In the genomic region with DNA sequence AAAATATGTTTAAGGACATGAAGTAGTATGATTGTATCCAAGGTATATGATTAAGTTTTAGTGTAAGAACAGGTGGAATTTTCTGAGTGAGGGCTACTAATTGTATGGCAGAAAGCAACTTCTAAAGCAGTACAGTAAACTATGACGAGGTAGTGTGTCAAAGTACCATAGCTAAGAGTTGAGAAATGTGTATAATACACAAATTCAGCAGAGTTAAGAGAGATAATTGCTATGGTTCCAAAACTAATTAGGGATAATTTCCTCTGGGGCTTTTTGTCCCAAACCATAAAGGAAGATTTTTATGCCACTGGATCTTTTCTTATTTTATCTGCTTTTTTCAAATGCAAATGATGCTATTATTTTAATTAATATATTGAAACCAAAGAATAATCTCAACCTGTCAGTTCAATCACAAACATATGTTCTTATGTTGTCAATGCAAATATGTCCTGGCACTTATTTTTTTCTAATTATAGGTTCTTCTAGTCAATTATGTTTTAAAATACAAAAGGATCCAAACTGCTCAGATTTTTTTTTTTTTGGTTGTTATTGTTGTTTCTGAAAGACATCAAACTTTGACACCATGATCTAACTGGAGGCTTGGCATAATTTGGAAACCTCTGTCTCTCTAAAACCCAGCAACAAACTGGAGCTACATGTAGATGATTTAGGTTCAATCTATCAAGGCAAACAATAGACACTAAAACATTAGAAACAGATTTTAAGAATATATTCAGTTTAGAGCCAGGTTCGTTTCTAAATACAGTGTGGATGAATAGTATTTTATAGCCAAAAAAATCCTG, we compare ENCODE assay signal across 27 mouse cellular contexts.
DNase-seq lines count a peak whose midpoint lies in the region; ATAC-seq lines count a peak whose summit lies in the region.
"Had no signal": no experiment of that assay in that cellular context is flagged by ENCODE, and none has a peak within 500 bp of the region (broad histone marks: within the 10 kb centered on the region; RNA-seq: fewer than 3 reads in every experiment).

No protein-coding gene starts in this region.

- no peaks in the 10 kb centered on the region for H3K9me3 ChIP-seq in forebrain, embryonic 13.5 days (replicated peaks)
- no peaks in the 10 kb centered on the region for H3K9me3 ChIP-seq in forebrain, embryonic 12.5 days
- no peaks in the 10 kb centered on the region for H3K9me3 ChIP-seq in hindbrain, embryonic 14.5 days (ENCODE audit: control insufficient read depth, low read length)
- no peaks in the 10 kb centered on the region for H3K9me3 ChIP-seq in hindbrain, embryonic 10.5 days
- H3K9me3 ChIP-seq in forebrain, embryonic 16.5 days (ENCODE audit: control insufficient read depth, low read length), result no peaks in the 10 kb centered on the region
- H3K9me3 ChIP-seq in kidney, embryonic 14.5 days (ENCODE audit: control insufficient read depth, low read length), result no peaks in the 10 kb centered on the region
- H3K9me3 ChIP-seq: embryonic facial prominence, embryonic 12.5 days; embryonic facial prominence, embryonic 15.5 days; heart, embryonic 10.5 days; heart, embryonic 13.5 days; hindbrain, embryonic 12.5 days; intestine, embryonic 15.5 days had no signal

- no peaks in the 10 kb centered on the region for H3K4me1 ChIP-seq in forebrain, embryonic 13.5 days
- H3K4me1 ChIP-seq in forebrain, embryonic 12.5 days, result no peaks in the 10 kb centered on the region
- no peaks in the 10 kb centered on the region for H3K4me1 ChIP-seq in hindbrain, embryonic 14.5 days (replicated peaks; ENCODE audit: control insufficient read depth, insufficient read depth, low read length)
- H3K4me1 ChIP-seq in hindbrain, embryonic 10.5 days (replicated peaks), result no peaks in the 10 kb centered on the region
- no peaks in the 10 kb centered on the region for H3K4me1 ChIP-seq in forebrain, embryonic 16.5 days (replicated peaks; ENCODE audit: control insufficient read depth, insufficient read depth, low read length)
- no peaks in the 10 kb centered on the region for H3K4me1 ChIP-seq in kidney, embryonic 14.5 days (ENCODE audit: control insufficient read depth, insufficient read depth, low read length)
- H3K4me1 ChIP-seq: embryonic facial prominence, embryonic 12.5 days; embryonic facial prominence, embryonic 15.5 days; heart, embryonic 10.5 days; heart, embryonic 13.5 days; hindbrain, embryonic 12.5 days; intestine, embryonic 15.5 days had no signal

- H3K27me3 ChIP-seq in forebrain, embryonic 13.5 days, result no peaks in the 10 kb centered on the region
- H3K27me3 ChIP-seq in forebrain, embryonic 12.5 days, result no peaks in the 10 kb centered on the region
- H3K27me3 ChIP-seq in hindbrain, embryonic 14.5 days (ENCODE audit: control insufficient read depth, insufficient read depth, low read length), result no peaks in the 10 kb centered on the region
- no peaks in the 10 kb centered on the region for H3K27me3 ChIP-seq in hindbrain, embryonic 10.5 days (ENCODE audit: insufficient read depth, poor library complexity, severe bottlenecking)
- no peaks in the 10 kb centered on the region for H3K27me3 ChIP-seq in forebrain, embryonic 16.5 days (replicated peaks; ENCODE audit: control insufficient read depth, insufficient read depth, low read length)
- H3K27me3 ChIP-seq in kidney, embryonic 14.5 days (ENCODE audit: control insufficient read depth, insufficient read depth, low read length), result no peaks in the 10 kb centered on the region
- H3K27me3 ChIP-seq: embryonic facial prominence, embryonic 12.5 days; embryonic facial prominence, embryonic 15.5 days; heart, embryonic 13.5 days; hindbrain, embryonic 12.5 days; intestine, embryonic 15.5 days had no signal

- no peak overlapping the region for H3K4me3 ChIP-seq in forebrain, embryonic 13.5 days
- H3K4me3 ChIP-seq in forebrain, embryonic 12.5 days (replicated peaks), result no peak overlapping the region
- H3K4me3 ChIP-seq in hindbrain, embryonic 14.5 days (replicated peaks; ENCODE audit: low read length), result no peak overlapping the region
- H3K4me3 ChIP-seq in hindbrain, embryonic 10.5 days, result no peak overlapping the region
- no peak overlapping the region for H3K4me3 ChIP-seq in forebrain, embryonic 16.5 days (replicated peaks; ENCODE audit: low read length)
- no peak overlapping the region for H3K4me3 ChIP-seq in kidney, embryonic 14.5 days (ENCODE audit: low read length)
- H3K4me3 ChIP-seq: embryonic facial prominence, embryonic 12.5 days; embryonic facial prominence, embryonic 15.5 days; gastrocnemius, adult 2 months; heart, adult 2 months; heart, embryonic 10.5 days; heart, embryonic 13.5 days; hindbrain, embryonic 12.5 days; intestine, embryonic 15.5 days had no signal

- WGBS in forebrain, embryonic 13.5 days, result 59% methylated on average over 2 of the region's 2 CpGs
- WGBS in forebrain, embryonic 12.5 days, result 66% methylated on average over 2 of the region's 2 CpGs
- WGBS in hindbrain, embryonic 14.5 days, result 69% methylated on average over 2 of the region's 2 CpGs
- 76% methylated on average over 2 of the region's 2 CpGs for WGBS in hindbrain, embryonic 10.5 days
- 34% methylated on average over 2 of the region's 2 CpGs for WGBS in forebrain, embryonic 16.5 days
- whole genome bisulfite sequencing in kidney, embryonic 14.5 days, result 88% methylated on average over 2 of the region's 2 CpGs

- DNase-seq in hindbrain, embryonic 14.5 days (ENCODE audit: low spot score), result peak; percentile 20
- no peak for DNase-seq in hindbrain, embryonic 10.5 days (ENCODE audit: low spot score)
- DNase-seq: adrenal gland, adult 8-10 months; adrenal gland, postnatal 25 days; cerebellum, adult 11 months; cerebellum, adult 2 months; cerebellum, adult 9-11 months; cerebellum, postnatal 25 days; gastrocnemius, adult 2 months; gastrocnemius, postnatal 25 days; heart, adult 2 months; heart, postnatal 14 days; heart, postnatal 4 days; kidney, adult 11 months; kidney, adult 8-10 months had no signal

- ATAC-seq in forebrain, embryonic 13.5 days, result peak; percentile 78
- no peak; the same call in 1 of the 2 replicates for ATAC-seq in forebrain, embryonic 12.5 days (ENCODE audit: low FRiP score)
- ATAC-seq in hindbrain, embryonic 14.5 days (ENCODE audit: low FRiP score), result no peak
- peak; percentile 85 for ATAC-seq in forebrain, embryonic 16.5 days
- no peak for ATAC-seq in kidney, embryonic 14.5 days (ENCODE audit: low FRiP score, low TSS enrichment)
- ATAC-seq: activated CD4-positive, CD25-positive, alpha-beta regulatory T cell, adult 4 months; hindbrain, embryonic 16.5 days; intestine, embryonic 15.5 days had no signal

- no peak overlapping the region for H3K4me2 ChIP-seq in forebrain, embryonic 13.5 days
- no peak overlapping the region for H3K4me2 ChIP-seq in forebrain, embryonic 12.5 days
- H3K4me2 ChIP-seq in hindbrain, embryonic 14.5 days (replicated peaks), result no peak overlapping the region
- H3K4me2 ChIP-seq in forebrain, embryonic 16.5 days (ENCODE audit: low read length), result no peak overlapping the region
- H3K4me2 ChIP-seq in kidney, embryonic 14.5 days (replicated peaks; ENCODE audit: low read depth, low read length), result no peak overlapping the region
- H3K4me2 ChIP-seq: embryonic facial prominence, embryonic 12.5 days; embryonic facial prominence, embryonic 15.5 days; heart, embryonic 13.5 days; hindbrain, embryonic 12.5 days; intestine, embryonic 15.5 days had no signal

- H3K27ac ChIP-seq in forebrain, embryonic 13.5 days, result no peak overlapping the region
- no peak overlapping the region for H3K27ac ChIP-seq in forebrain, embryonic 12.5 days
- H3K27ac ChIP-seq in hindbrain, embryonic 14.5 days, result no peak overlapping the region
- H3K27ac ChIP-seq in hindbrain, embryonic 10.5 days, result no peak overlapping the region
- no peak overlapping the region for H3K27ac ChIP-seq in forebrain, embryonic 16.5 days (ENCODE audit: low read length)
- H3K27ac ChIP-seq in kidney, embryonic 14.5 days (ENCODE audit: low read depth, low read length), result no peak overlapping the region
- H3K27ac ChIP-seq: embryonic facial prominence, embryonic 12.5 days; embryonic facial prominence, embryonic 15.5 days; gastrocnemius, adult 2 months; heart, adult 2 months; heart, embryonic 10.5 days; heart, embryonic 13.5 days; hindbrain, embryonic 12.5 days; intestine, embryonic 15.5 days had no signal

- H3K36me3 ChIP-seq in forebrain, embryonic 13.5 days (ENCODE audit: poor library complexity, severe bottlenecking), result no peaks in the 10 kb centered on the region
- H3K36me3 ChIP-seq in forebrain, embryonic 12.5 days (replicated peaks), result no peaks in the 10 kb centered on the region
- H3K36me3 ChIP-seq in hindbrain, embryonic 14.5 days (replicated peaks; ENCODE audit: control insufficient read depth, insufficient read depth), result no peaks in the 10 kb centered on the region
- no peaks in the 10 kb centered on the region for H3K36me3 ChIP-seq in hindbrain, embryonic 10.5 days
- no peaks in the 10 kb centered on the region for H3K36me3 ChIP-seq in forebrain, embryonic 16.5 days (ENCODE audit: control insufficient read depth, insufficient read depth)
- no peaks in the 10 kb centered on the region for H3K36me3 ChIP-seq in kidney, embryonic 14.5 days (ENCODE audit: control insufficient read depth, insufficient read depth, low read length)
- H3K36me3 ChIP-seq: embryonic facial prominence, embryonic 12.5 days; embryonic facial prominence, embryonic 15.5 days; heart, embryonic 10.5 days; heart, embryonic 13.5 days; hindbrain, embryonic 12.5 days; intestine, embryonic 15.5 days had no signal

- H3K9ac ChIP-seq in forebrain, embryonic 13.5 days, result no peak overlapping the region
- no peak overlapping the region for H3K9ac ChIP-seq in forebrain, embryonic 12.5 days
- H3K9ac ChIP-seq in hindbrain, embryonic 14.5 days, result no peak overlapping the region
- H3K9ac ChIP-seq in forebrain, embryonic 16.5 days (replicated peaks; ENCODE audit: low read depth, low read length), result no peak overlapping the region
- no peak overlapping the region for H3K9ac ChIP-seq in kidney, embryonic 14.5 days (ENCODE audit: low read depth, low read length)
- H3K9ac ChIP-seq: embryonic facial prominence, embryonic 12.5 days; embryonic facial prominence, embryonic 15.5 days; heart, embryonic 13.5 days; hindbrain, embryonic 12.5 days; intestine, embryonic 15.5 days had no signal

Comparison
In these comparisons a context has a peak if more than half of its experiments do, and no peak if none do; other contexts are left out.
1. ATAC-seq: peak in forebrain, embryonic 13.5 days (single experiment) and forebrain, embryonic 16.5 days (single experiment); none in forebrain, embryonic 12.5 days (single experiment), hindbrain, embryonic 14.5 days (single experiment) and kidney, embryonic 14.5 days (single experiment).